Mouse (Mus musculus) ES-Bruce4 (cell line): ENCODE data around the gene Pex26. TPM values are rescaled to one million over a fixed set of nuclear protein-coding genes. Genes with fewer than 3 reads are reported as not detected.
A peak's percentile ranks its signal among the peaks of the same experiment; 100 is the strongest.

Experiments
- H3K27ac ChIP-seq: 2 replicates; pipeline ENCODE4 v1.5.1; 2012; ENCODE audit warnings: low read length, inconsistent platforms; ENCODE audit not compliant: insufficient read depth
- H3K27me3 ChIP-seq: 2 replicates; pipeline ENCODE4 v1.6.1; 2012; ENCODE audit warnings: mild to moderate bottlenecking, low read length, inconsistent platforms; ENCODE audit not compliant: control insufficient read depth, poor library complexity, insufficient read depth, severe bottlenecking
- H3K36me3 ChIP-seq: 2 replicates; pipeline ENCODE4 v1.6.1; 2012; ENCODE audit warnings: inconsistent platforms, mild to moderate bottlenecking, low read length, moderate library complexity; ENCODE audit not compliant: control insufficient read depth, poor library complexity, insufficient read depth, severe bottlenecking
- H3K4me1 ChIP-seq: one replicate; pipeline ENCODE4 v1.8.1; 2011; ENCODE audit warnings: low read length; ENCODE audit not compliant: control insufficient read depth, insufficient read depth
- H3K4me3 ChIP-seq: 2 replicates; pipeline ENCODE4 v1.5.1; 2011; ENCODE audit warnings: low read depth, mild to moderate bottlenecking, low read length
- H3K9ac ChIP-seq: 2 replicates; pipeline ENCODE4 v1.6.1; 2012; ENCODE audit warnings: low read depth, mild to moderate bottlenecking, inconsistent platforms; ENCODE audit not compliant: poor library complexity, severe bottlenecking
- H3K9me3 ChIP-seq: replicated peaks from 2 replicates; pipeline ENCODE4 v1.6.1; 2012; ENCODE audit warnings: mild to moderate bottlenecking, low read length, inconsistent platforms; ENCODE audit not compliant: control insufficient read depth, poor library complexity, insufficient read depth, severe bottlenecking
- CTCF ChIP-seq: IDR thresholded peaks from one replicate; pipeline ENCODE4 v1.8.1; 2011; ENCODE audit warnings: low read depth, low read length
- EP300 ChIP-seq: IDR thresholded peaks from 2 replicates; pipeline ENCODE4 v1.6.1; 2011; ENCODE audit warnings: low read depth, low read length; ENCODE audit not compliant: insufficient read depth
- POLR2A ChIP-seq: IDR thresholded peaks from one replicate; pipeline ENCODE4 v1.8.1; 2011; ENCODE audit warnings: low read length; ENCODE audit not compliant: insufficient read depth
- polyA plus RNA-seq: library from polyadenylated mRNA; stranded (reverse); fragments of >200 nt; gene quantifications from 2 replicates; pipeline ENCODE4 v1.2.4, GENCODE M21; 2011; ENCODE audit warnings: low read depth; ENCODE audit not compliant: missing spikeins, insufficient read depth, insufficient read length

The Pex26 gene
- polyA plus RNA-seq: 9.7 and 10.7 TPM in 2 replicates

GRCm38 (mm10) chr6:121183414-121184173 is at the start of gene Pex26:
Pex26 (plus strand) TSS chr6:121183667.
- Histone ChIP-seq H3K4me1 (no peaks in the 10 kb centered on the region), H3K27me3 (no peaks in the 10 kb centered on the region), H3K27ac (0 out of 2 replicates have a peak within 1 kb of the TSS, but pooled peaks have one; percentile 12)

GRCm38 (mm10) chr6:121134249-121134648 is 49.2 kb upstream of the Pex26 start:
- H3K36me3 ChIP-seq: no peaks in the 10 kb centered on the region
- no peaks in the 10 kb centered on the region for H3K9me3 ChIP-seq
- no peak for TF ChIP-seq CTCF
- TF ChIP-seq EP300: no peak
- no peak for TF ChIP-seq POLR2A
- no peak overlapping the region for H3K27ac ChIP-seq
- no peaks in the 10 kb centered on the region for H3K27me3 ChIP-seq
- H3K4me1 ChIP-seq: peaks cover 2% of the 10 kb centered on the region
- no peak overlapping the region for H3K9ac ChIP-seq
- no peak overlapping the region for H3K4me3 ChIP-seq

More at GRCm38 (mm10) chr6:121183414-121184173, at the start of gene Pex26:
- Histone ChIP-seq H3K9me3 (no peaks in the 10 kb centered on the region), H3K36me3 (peaks cover 3% of the 10 kb centered on the region; the same call in 1 of the 2 replicates), H3K9ac (peak within 1 kb of the TSS; percentile 63), H3K4me3 (peak within 1 kb of the TSS; percentile 96)
- TF ChIP-seq POLR2A (no peak), CTCF (no peak), EP300 (no peak)

GRCm38 (mm10) chr6:121134884-121135283 is 48.6 kb upstream of the Pex26 start:
- Histone ChIP-seq H3K4me3 (no peak overlapping the region), H3K9ac (no peak overlapping the region), H3K27ac (no peak overlapping the region), H3K27me3 (no peaks in the 10 kb centered on the region), H3K36me3 (no peaks in the 10 kb centered on the region), H3K4me1 (peaks cover 2% of the 10 kb centered on the region), H3K9me3 (no peaks in the 10 kb centered on the region)
- TF ChIP-seq POLR2A (no peak), CTCF (no peak), EP300 (no peak)

- TF ChIP-seq CTCF: no peak
- no peak for TF ChIP-seq EP300
- no peak for TF ChIP-seq POLR2A
- Histone ChIP-seq H3K4me1 (peaks cover 4% of the 10 kb centered on the region), H3K9ac (no peak overlapping the region), H3K36me3 (no peaks in the 10 kb centered on the region), H3K27ac (no peak overlapping the region), H3K9me3 (no peaks in the 10 kb centered on the region), H3K4me3 (no peak overlapping the region), H3K27me3 (no peaks in the 10 kb centered on the region)
Measured at GRCm38 (mm10) chr6:121137222-121137621, 46.2 kb upstream of the Pex26 start.

- Histone ChIP-seq H3K4me1 (peaks cover 4% of the 10 kb centered on the region), H3K4me3 (no peak overlapping the region), H3K9me3 (no peaks in the 10 kb centered on the region), H3K27me3 (no peaks in the 10 kb centered on the region), H3K36me3 (no peaks in the 10 kb centered on the region), H3K9ac (no peak overlapping the region), H3K27ac (no peak overlapping the region)
- TF ChIP-seq POLR2A (no peak), CTCF (no peak), EP300 (no peak)
Measured at GRCm38 (mm10) chr6:121138338-121139040, 45.0 kb upstream of the Pex26 start.

- no peak overlapping the region for H3K27ac ChIP-seq
- H3K4me3 ChIP-seq: no peak overlapping the region
- H3K4me1 ChIP-seq: peaks cover 4% of the 10 kb centered on the region
- no peaks in the 10 kb centered on the region for H3K9me3 ChIP-seq
- no peak overlapping the region for H3K9ac ChIP-seq
- TF ChIP-seq CTCF (no peak), POLR2A (no peak)
- H3K36me3 ChIP-seq: no peaks in the 10 kb centered on the region
- H3K27me3 ChIP-seq: no peaks in the 10 kb centered on the region
Measured at GRCm38 (mm10) chr6:121139271-121139670, 44.2 kb upstream of the Pex26 start.
